In genomic region chr10:61086502-61086901, GRCm38 (mm10) we compare ENCODE assay signal across 14 mouse cellular contexts. TPM values are rescaled to one million over a fixed set of nuclear protein-coding genes. Genes with fewer than 3 reads are reported as not detected.
DNase-seq lines count a peak whose midpoint lies in the region; ATAC-seq lines count a peak whose summit lies in the region.
"Had no signal": no experiment of that assay in that cellular context is flagged by ENCODE, and none has a peak within 500 bp of the region (broad histone marks: within the 10 kb centered on the region; RNA-seq: fewer than 3 reads in every experiment).

No protein-coding gene starts in this region.

- no peak overlapping the region for H3K9ac ChIP-seq in midbrain, embryonic 14.5 days (replicated peaks; ENCODE audit: low read length)
- H3K9ac ChIP-seq: embryonic facial prominence, embryonic 13.5 days; heart, embryonic 13.5 days; liver, embryonic 13.5 days had no signal

- 19% methylated on average over 3 of the region's 3 CpGs for WGBS in hindbrain, embryonic 10.5 days
- 20% methylated on average over 3 of the region's 3 CpGs for WGBS in midbrain, embryonic 14.5 days

- H3K4me1 ChIP-seq in hindbrain, embryonic 10.5 days (replicated peaks): peaks cover 21% of the 10 kb centered on the region
- H3K4me1 ChIP-seq in midbrain, embryonic 14.5 days (ENCODE audit: control insufficient read depth, insufficient read depth, low read length): peaks cover 16% of the 10 kb centered on the region

- H3K27ac ChIP-seq in hindbrain, embryonic 10.5 days: peak overlapping the region; percentile 74
- 0 out of 2 replicates have a peak overlapping the region, but pooled peaks have one; percentile 4 for H3K27ac ChIP-seq in midbrain, embryonic 14.5 days (replicated peaks; ENCODE audit: low read depth, low read length)
- H3K27ac ChIP-seq: embryonic facial prominence, embryonic 13.5 days; heart, embryonic 13.5 days; liver, embryonic 13.5 days had no signal

- peak; percentile 10 for DNase-seq in embryo, embryonic 10.5 days (ENCODE audit: low spot score)
- no peak for DNase-seq in embryo, embryonic 11 days
- DNase-seq in R1 (ENCODE audit: low read depth, low spot score): peak; percentile 73
- DNase-seq in hindbrain, embryonic 10.5 days (ENCODE audit: low spot score): peak; percentile 48
- DNase-seq in midbrain, embryonic 14.5 days: peak; percentile 60
- DNase-seq in B cell, adult 2 months: no peak
- DNase-seq in cerebellum, adult 18-20 months: no peak
- no peak for DNase-seq in frontal cortex, postnatal 25 days (ENCODE audit: low spot score in 2 of 2)
- DNase-seq: liver, embryonic 13.5 days; lung, postnatal 14 days; thymus, adult 18-20 months had no signal

- no peak overlapping the region for H3K4me3 ChIP-seq in hindbrain, embryonic 10.5 days
- no peak overlapping the region for H3K4me3 ChIP-seq in midbrain, embryonic 14.5 days (replicated peaks; ENCODE audit: low read depth, low read length)
- H3K4me3 ChIP-seq: embryonic facial prominence, embryonic 13.5 days; heart, embryonic 13.5 days; liver, embryonic 13.5 days had no signal

- ATAC-seq in midbrain, embryonic 14.5 days (ENCODE audit: low FRiP score, low TSS enrichment): no peak
- ATAC-seq: intestine, embryonic 16.5 days had no signal

- no peaks in the 10 kb centered on the region for H3K27me3 ChIP-seq in hindbrain, embryonic 10.5 days (ENCODE audit: insufficient read depth, poor library complexity, severe bottlenecking)
- no peaks in the 10 kb centered on the region for H3K27me3 ChIP-seq in midbrain, embryonic 14.5 days (ENCODE audit: control insufficient read depth, insufficient read depth, low read length)
- H3K27me3 ChIP-seq: embryonic facial prominence, embryonic 13.5 days; heart, embryonic 13.5 days; liver, embryonic 13.5 days had no signal

- H3K36me3 ChIP-seq in hindbrain, embryonic 10.5 days: no peaks in the 10 kb centered on the region
- H3K36me3 ChIP-seq in midbrain, embryonic 14.5 days (ENCODE audit: control insufficient read depth, insufficient read depth, low read length): no peaks in the 10 kb centered on the region
- H3K36me3 ChIP-seq: embryonic facial prominence, embryonic 13.5 days; heart, embryonic 13.5 days; liver, embryonic 13.5 days had no signal

- H3K4me2 ChIP-seq in midbrain, embryonic 14.5 days (ENCODE audit: low read length): no peak overlapping the region
- H3K4me2 ChIP-seq: embryonic facial prominence, embryonic 13.5 days; heart, embryonic 13.5 days; liver, embryonic 13.5 days had no signal

- no peaks in the 10 kb centered on the region for H3K9me3 ChIP-seq in hindbrain, embryonic 10.5 days
- no peaks in the 10 kb centered on the region for H3K9me3 ChIP-seq in midbrain, embryonic 14.5 days (ENCODE audit: control insufficient read depth, low read length)
- H3K9me3 ChIP-seq: embryonic facial prominence, embryonic 13.5 days; heart, embryonic 13.5 days; liver, embryonic 13.5 days had no signal

RNA-seq across cellular contexts. Expression of gene Pcbd1, which starts 2.6 kb away (rescaled TPM):
- 23.5 and 26.3 TPM in 2 replicates for polyA plus RNA-seq in hindbrain, embryonic 10.5 days (2016; fragmentation: Nextera tagmentation; extraction: Ambion mirVana)
- 39.8 and 52.0 TPM in 2 replicates for polyA plus RNA-seq in midbrain, embryonic 14.5 days (2014; fragmentation: Nextera tagmentation; extraction: Ambion mirVana)

Comparison
In these comparisons a context has a peak if more than half of its experiments do, and no peak if none do; other contexts are left out.
1. DNase-seq: peak in embryo, embryonic 10.5 days (single experiment), R1 (single experiment), hindbrain, embryonic 10.5 days (single experiment) and midbrain, embryonic 14.5 days (single experiment); none in embryo, embryonic 11 days (single experiment), B cell, adult 2 months (0 of 2), cerebellum, adult 18-20 months (0 of 2) and frontal cortex, postnatal 25 days (0 of 2).